Mouse (Mus musculus) forebrain, postnatal 0 days (tissue): Measurements from ENCODE around the gene Gm28053. TPM values are rescaled to one million over a fixed set of nuclear protein-coding genes. Genes with fewer than 3 reads are reported as not detected.

Experiments used
- ATAC-seq: fragments of 200-750 bp; cut with Nextera tagmentation; 2 replicates; pipeline ENCODE4 v1.8.0; 2017; ENCODE audit warnings: mild to moderate bottlenecking, moderate library complexity
- DNase-seq: peaks from one replicate; pipeline ENCODE4 v3.0.0-alpha.2; 2015
- H3K27ac ChIP-seq: fragments of 300-500 bp; sonication (generic); 2 replicates; pipeline ENCODE4 v1.5.1; 2014; ENCODE audit warnings: low read depth, mild to moderate bottlenecking, antibody characterized with exemption, low read length, moderate library complexity, mixed read lengths
- H3K27me3 ChIP-seq: fragments of 300-500 bp; sonication (generic); 2 replicates; pipeline ENCODE4 v1.6.1; 2014; ENCODE audit warnings: mild to moderate bottlenecking, low read length, mixed read lengths; ENCODE audit not compliant: insufficient read depth
- H3K36me3 ChIP-seq: fragments of 300-500 bp; sonication (generic); 2 replicates; pipeline ENCODE4 v1.6.1; 2014; ENCODE audit warnings: mild to moderate bottlenecking, moderate library complexity; ENCODE audit not compliant: insufficient read depth
- H3K4me1 ChIP-seq: fragments of 300-500 bp; sonication (generic); 2 replicates; pipeline ENCODE4 v1.6.1; 2014; ENCODE audit warnings: antibody characterized with exemption; ENCODE audit not compliant: insufficient read depth
- H3K4me2 ChIP-seq: fragments of 300-500 bp; sonication (generic); 2 replicates; pipeline ENCODE4 v1.6.1; 2014; ENCODE audit warnings: low read depth, mild to moderate bottlenecking, moderate library complexity
- H3K4me3 ChIP-seq: fragments of 300-500 bp; sonication (generic); 2 replicates; pipeline ENCODE4 v1.5.1; 2014; ENCODE audit warnings: low read depth, low read length, mixed read lengths
- H3K9ac ChIP-seq: fragments of 300-500 bp; sonication (generic); 2 replicates; pipeline ENCODE4 v1.6.1; 2014; ENCODE audit warnings: mild to moderate bottlenecking
- H3K9me3 ChIP-seq: fragments of 300-500 bp; sonication (generic); 2 replicates; pipeline ENCODE4 v1.6.1; 2016; ENCODE audit warnings: low read length
- CTCF ChIP-seq: sonication (generic); IDR thresholded peaks from 2 replicates; pipeline ENCODE4 v1.5.1; 2016; ENCODE audit warnings: antibody characterized with exemption, control low read depth, low read depth
- WGBS: fragments of 180-500 bp; shearing (Covaris S2); extraction: QIAGEN DNeasy Blood & Tissue Kit; methylation state at CpG from one replicate; pipeline ENCODE4 v1.1.7; 2014; 5-methylcytosine and 5-hydroxymethylcytosine counted together
- polyA plus RNA-seq: library from polyadenylated mRNA; unstranded; fragments of >200 nt; fragmentation: Nextera tagmentation; extraction: Ambion mirVana; gene quantifications from 2 replicates; pipeline ENCODE4 v1.2.1, GENCODE M21; 2015
- total RNA-seq: library from RNA; depleted of rRNA; stranded (reverse); fragments of >200 nt; gene quantifications from 2 replicates; pipeline ENCODE4 v1.2.3, GENCODE M21; 2014

The Gm28053 gene
- total and polyA plus RNA-seq, 2 experiments from 2014 or later, result not detected

DNA sequence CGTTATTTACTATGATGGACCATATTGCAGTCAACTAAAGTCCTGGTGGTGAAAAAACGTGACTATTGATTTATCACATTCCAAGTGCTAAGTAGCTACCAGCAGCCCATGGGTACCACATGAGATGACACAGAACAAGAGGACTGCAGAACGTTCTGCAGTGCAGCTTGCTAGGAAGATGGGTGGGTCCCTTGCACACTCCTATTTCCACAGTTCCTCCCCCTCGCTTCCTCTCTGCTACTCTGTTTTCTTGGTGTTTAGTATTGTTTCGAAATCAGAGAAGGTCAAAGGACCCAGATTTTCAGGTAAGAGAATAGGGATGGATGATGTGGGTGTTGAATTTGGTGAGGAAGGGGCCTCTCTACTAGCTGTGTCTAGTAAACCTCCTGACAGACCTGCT lies 34.1 kb upstream of the Gm28053 start, which contains the start of gene Gimap4:
TSS of gene Gimap4 (plus strand) at position 231 of the 400 bp plus-strand sequence.
- Histone ChIP-seq H3K4me3 (no peak within 1 kb of the TSS), H3K4me1 (no peaks in the 10 kb centered on the region), H3K36me3 (no peaks in the 10 kb centered on the region), H3K9me3 (no peaks in the 10 kb centered on the region), H3K27me3 (no peaks in the 10 kb centered on the region), H3K9ac (no peak within 1 kb of the TSS), H3K4me2 (no peak within 1 kb of the TSS), H3K27ac (no peak within 1 kb of the TSS)
- DNase-seq (no peak), ATAC-seq (no peak)
- no peak for TF ChIP-seq CTCF
- WGBS, result 75% methylated on average over 5 of the region's 5 CpGs

DNA sequence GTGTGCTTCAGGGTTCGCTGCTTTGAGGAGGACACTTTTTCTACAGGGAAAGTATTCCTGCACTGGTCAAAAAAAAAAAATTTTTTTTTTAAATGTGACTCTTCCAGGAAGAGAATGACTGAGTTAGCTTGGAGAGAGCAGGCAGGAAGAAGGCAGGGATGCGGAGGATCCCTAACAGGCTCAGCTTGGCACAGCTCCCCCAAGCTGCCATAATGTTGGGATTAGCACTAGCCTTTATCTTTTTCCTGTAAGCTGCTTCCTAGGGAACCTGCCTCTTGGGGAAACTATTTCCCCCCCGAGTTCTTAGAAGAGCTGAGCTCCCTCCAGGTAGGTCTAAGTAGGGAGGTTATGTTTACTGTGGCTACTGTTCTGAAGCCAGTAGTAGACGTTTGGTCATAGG lies 33.6 kb upstream of the Gm28053 start:
- H3K36me3 ChIP-seq, result no peaks in the 10 kb centered on the region
- H3K4me3 ChIP-seq, result no peak overlapping the region
- no peaks in the 10 kb centered on the region for H3K9me3 ChIP-seq
- no peak overlapping the region for H3K9ac ChIP-seq
- no peaks in the 10 kb centered on the region for H3K4me1 ChIP-seq
- H3K27ac ChIP-seq, result no peak overlapping the region
- no peak overlapping the region for H3K4me2 ChIP-seq
- ATAC-seq (no peak), DNase-seq (no peak)
- H3K27me3 ChIP-seq, result no peaks in the 10 kb centered on the region
- 53% methylated on average over 4 of the region's 4 CpGs for WGBS
- no peak for TF ChIP-seq CTCF

DNA sequence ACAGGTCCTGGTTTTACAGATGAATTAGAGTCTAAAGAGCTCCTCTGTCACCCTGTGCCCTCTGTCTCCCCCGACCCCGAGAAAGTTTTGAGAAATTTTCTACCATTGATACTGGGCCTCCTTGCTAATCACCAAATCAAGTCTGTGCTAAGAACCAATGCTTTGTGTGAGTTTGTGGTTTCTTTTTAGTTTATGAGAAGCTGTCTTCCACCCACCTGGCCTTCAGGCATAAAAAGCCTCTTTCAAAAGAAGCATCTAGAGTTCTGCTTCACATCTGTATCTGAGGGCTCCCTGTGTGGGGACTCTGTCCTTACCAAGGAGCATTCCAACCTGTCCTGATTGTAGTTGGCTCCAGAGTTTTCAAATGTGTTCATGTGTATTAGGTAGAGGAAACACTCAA lies 33.2 kb upstream of the Gm28053 start:
- Histone ChIP-seq H3K4me1 (no peaks in the 10 kb centered on the region), H3K4me3 (no peak overlapping the region), H3K9me3 (no peaks in the 10 kb centered on the region), H3K27me3 (no peaks in the 10 kb centered on the region), H3K27ac (no peak overlapping the region), H3K36me3 (no peaks in the 10 kb centered on the region), H3K9ac (no peak overlapping the region), H3K4me2 (no peak overlapping the region)
- ATAC-seq (no peak), DNase-seq (no peak)
- TF ChIP-seq CTCF, result no peak
- 77% methylated on average over 2 of the region's 2 CpGs for WGBS

DNA sequence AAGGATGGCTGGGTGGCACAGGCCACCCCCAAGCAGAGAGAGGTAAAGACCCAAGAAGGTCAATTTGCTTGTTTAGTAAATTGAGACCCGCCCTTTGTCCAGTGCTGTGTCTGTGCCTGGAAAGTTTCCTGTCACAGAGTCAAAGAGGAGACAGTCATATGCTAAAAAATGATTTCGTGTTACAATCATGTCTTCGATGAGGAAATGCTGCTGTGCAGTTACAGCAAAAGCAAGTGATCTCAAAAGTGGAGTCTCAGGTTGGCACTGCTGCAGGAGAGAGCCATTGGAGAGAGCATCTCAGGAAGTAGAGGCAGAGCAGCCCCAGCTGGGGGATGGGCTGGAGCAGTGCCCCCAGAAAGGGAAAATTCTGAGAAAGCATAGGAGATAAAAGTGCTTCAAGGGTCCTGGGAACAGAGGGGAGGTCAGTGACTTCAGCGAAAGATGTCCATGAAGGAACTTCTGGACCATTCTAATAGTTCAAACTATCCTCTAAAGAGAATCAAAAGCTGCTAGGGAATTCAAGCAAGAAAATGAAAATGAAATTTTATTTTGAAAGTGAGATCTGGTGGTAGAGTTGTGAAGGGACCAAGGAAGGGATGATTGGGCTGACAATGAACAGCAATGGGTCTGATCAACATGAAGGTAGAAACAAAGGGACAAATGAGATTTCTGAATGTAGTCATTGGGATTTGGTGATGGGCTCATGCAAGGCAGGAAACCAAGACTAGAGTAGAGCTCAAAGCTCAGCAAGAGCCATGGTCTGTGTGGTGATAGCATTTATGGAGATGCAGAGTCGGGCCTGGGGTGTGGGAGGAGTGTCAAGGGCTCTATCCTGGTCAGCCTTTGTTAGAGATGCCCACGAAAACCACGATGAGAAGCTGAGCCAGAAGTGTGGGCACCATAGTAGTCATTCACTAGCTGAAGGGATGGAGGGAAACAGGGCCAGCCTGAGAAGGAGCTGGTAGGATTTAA lies 32.4 kb upstream of the Gm28053 start:
- Histone ChIP-seq H3K36me3 (no peaks in the 10 kb centered on the region), H3K4me3 (no peak overlapping the region), H3K27me3 (no peaks in the 10 kb centered on the region), H3K4me1 (no peaks in the 10 kb centered on the region), H3K4me2 (no peak overlapping the region), H3K9me3 (no peaks in the 10 kb centered on the region), H3K9ac (no peak overlapping the region), H3K27ac (no peak overlapping the region)
- ATAC-seq (no peak), DNase-seq (no peak)
- TF ChIP-seq CTCF, result no peak
- WGBS, result 88% methylated on average over 7 of the region's 7 CpGs

DNA sequence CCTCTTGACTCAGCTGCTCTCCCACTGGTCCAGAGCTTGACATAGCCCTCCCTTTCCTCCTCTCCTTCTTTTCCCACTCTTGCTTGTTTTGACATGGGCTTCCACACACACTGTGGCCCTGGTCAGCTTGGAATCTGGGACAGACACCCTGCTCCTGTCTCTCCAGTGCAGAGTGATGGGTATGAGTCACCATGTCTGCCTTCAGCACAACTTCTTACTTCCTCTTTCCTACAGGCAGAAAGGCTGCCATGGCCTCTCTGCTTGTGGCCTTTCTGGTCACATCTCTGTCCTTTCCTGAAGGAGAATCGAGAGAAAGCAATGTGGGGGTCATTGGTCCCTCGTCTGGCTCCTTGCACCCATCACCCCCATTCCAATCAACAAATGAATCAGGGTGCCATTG lies 31.3 kb upstream of the Gm28053 start:
- Histone ChIP-seq H3K9ac (no peak overlapping the region), H3K9me3 (no peaks in the 10 kb centered on the region), H3K27me3 (no peaks in the 10 kb centered on the region), H3K4me3 (no peak overlapping the region), H3K4me2 (no peak overlapping the region), H3K27ac (no peak overlapping the region), H3K36me3 (no peaks in the 10 kb centered on the region), H3K4me1 (no peaks in the 10 kb centered on the region)
- TF ChIP-seq CTCF, result no peak
- no peak for ATAC-seq
- DNase-seq, result no peak
- 67% methylated on average over 2 of the region's 2 CpGs for WGBS

DNA sequence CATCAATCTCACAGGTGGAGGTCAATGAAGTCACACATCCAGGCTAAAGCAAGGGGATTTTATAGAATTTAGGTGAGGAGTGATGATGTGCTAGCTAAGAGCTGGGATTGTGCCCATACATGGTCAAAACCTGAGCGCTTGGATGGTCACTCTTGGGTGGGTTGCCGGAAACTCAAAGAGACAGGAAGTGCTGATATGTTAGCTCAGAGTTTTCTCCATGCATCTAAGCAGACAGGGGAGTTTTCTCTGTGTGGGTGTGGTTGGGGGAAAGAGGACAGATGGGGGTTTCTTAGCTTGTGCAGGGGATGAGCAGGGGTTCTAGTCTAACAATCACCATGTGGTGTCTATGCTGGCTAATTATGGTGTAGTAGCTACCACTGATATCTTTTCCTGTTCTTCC lies 29.1 kb upstream of the Gm28053 start:
- Histone ChIP-seq H3K27me3 (no peaks in the 10 kb centered on the region), H3K4me1 (no peaks in the 10 kb centered on the region), H3K9me3 (no peaks in the 10 kb centered on the region), H3K4me3 (no peak overlapping the region), H3K36me3 (no peaks in the 10 kb centered on the region), H3K4me2 (no peak overlapping the region), H3K9ac (no peak overlapping the region), H3K27ac (no peak overlapping the region)
- ATAC-seq (no peak), DNase-seq (no peak)
- no peak for TF ChIP-seq CTCF
- 88% methylated on average over 2 of the region's 2 CpGs for WGBS

DNA sequence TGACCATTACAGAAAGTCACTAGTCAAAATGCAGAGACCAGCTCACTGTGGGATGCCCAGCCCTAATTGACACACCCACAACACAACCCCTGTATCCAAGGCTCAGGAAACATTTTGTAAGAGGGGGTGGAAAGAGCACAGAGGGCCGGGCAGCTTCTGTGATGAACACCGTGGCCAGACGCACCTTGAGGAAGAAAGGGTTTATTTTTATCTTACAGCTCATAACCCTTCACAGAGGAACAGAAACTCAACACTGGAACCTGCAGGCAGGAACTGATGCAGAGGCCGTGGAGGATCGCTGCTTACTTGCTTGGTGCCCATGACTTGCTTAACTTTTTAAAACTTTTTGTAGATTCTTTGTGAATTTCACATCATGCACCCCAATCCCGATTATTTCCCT lies 25.4 kb upstream of the Gm28053 start:
- no peak for ATAC-seq
- WGBS, result 90% methylated on average over 6 of the region's 6 CpGs
- H3K4me3 ChIP-seq, result no peak overlapping the region
- TF ChIP-seq CTCF, result no peak
- H3K4me2 ChIP-seq, result no peak overlapping the region
- no peaks in the 10 kb centered on the region for H3K36me3 ChIP-seq
- H3K4me1 ChIP-seq, result no peaks in the 10 kb centered on the region
- no peaks in the 10 kb centered on the region for H3K9me3 ChIP-seq
- H3K9ac ChIP-seq, result no peak overlapping the region
- no peaks in the 10 kb centered on the region for H3K27me3 ChIP-seq
- DNase-seq, result no peak
- H3K27ac ChIP-seq, result no peak overlapping the region
